Mouse (Mus musculus) heart, adult 11 months (tissue): ENCODE results near the gene Myl3.

Source experiments
- DNase-seq: peaks from one replicate; pipeline ENCODE4 v3.0.0; 2022

Myl3 gene

DNA sequence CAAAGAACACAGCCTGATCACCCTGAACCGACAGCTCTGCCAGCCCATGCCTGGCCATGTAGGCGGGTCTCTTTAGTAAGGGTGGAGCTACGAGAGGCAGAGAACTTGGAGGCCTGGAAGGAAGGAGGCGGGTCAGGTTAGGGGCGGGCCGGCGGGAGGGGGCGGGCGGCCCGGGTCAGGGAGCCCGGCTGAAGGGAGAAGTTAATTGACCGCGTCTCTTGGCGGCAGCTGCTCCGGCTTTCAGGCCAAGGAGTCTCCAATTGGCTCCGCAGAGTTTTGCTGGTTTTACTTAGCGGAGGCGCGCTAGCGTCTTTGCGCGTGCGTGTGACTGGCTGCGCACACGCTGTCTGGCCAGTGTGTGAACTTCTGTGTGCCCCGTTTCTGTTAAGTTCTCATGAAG lies 9.0 kb upstream of the Myl3 start:
- DNase-seq = peak; percentile 99

- DNase-seq = no peak
Measured at GRCm38 (mm10) chr9:110733102-110733501, 8.6 kb upstream of the Myl3 start.

GRCm38 (mm10) chr9:110734154-110734553 lies 7.5 kb upstream of the Myl3 start:
- no peak for DNase-seq

- DNase-seq = no peak
Measured at GRCm38 (mm10) chr9:110736362-110736761, 5.3 kb upstream of the Myl3 start.

DNA sequence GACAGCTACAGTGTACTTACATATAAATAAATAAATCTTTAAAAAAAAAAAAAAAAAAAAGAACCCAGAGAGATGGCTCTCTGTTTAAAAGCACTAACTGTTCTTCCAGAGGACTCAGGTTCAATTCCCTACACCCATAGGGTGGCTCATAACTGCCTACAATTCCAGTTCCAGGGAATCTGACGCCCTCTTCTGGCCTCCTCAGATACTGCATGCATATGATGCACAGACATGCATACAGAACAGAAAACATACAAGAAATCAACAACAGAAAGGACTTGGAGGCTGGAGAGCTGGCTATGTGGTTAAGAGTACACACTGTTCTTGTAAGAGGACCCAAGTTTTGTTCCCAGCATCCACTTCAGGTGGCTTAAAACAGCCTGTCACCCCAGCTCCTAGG lies 3.6 kb upstream of the Myl3 start:
- no peak for DNase-seq

DNA sequence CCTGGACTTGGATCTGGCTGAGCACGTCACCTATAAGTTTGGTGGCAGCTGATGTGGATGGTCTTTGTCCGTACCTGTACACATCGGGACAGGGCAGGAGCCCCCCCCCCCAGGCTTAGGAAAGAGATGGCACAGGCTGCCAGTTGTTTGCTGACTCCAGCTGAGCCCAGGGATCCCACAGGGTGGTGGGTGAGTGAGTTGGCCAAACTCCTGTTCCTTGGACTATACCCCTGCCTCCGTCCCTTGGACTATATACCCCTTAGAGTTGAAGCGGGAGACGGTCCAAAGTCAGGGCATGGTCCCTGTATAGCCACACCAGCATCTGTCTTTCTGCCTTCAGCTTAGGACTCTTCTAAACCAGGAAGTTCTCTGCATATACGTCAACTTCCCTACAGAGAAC lies 1.7 kb upstream of the Myl3 start:
- no peak for DNase-seq

DNA sequence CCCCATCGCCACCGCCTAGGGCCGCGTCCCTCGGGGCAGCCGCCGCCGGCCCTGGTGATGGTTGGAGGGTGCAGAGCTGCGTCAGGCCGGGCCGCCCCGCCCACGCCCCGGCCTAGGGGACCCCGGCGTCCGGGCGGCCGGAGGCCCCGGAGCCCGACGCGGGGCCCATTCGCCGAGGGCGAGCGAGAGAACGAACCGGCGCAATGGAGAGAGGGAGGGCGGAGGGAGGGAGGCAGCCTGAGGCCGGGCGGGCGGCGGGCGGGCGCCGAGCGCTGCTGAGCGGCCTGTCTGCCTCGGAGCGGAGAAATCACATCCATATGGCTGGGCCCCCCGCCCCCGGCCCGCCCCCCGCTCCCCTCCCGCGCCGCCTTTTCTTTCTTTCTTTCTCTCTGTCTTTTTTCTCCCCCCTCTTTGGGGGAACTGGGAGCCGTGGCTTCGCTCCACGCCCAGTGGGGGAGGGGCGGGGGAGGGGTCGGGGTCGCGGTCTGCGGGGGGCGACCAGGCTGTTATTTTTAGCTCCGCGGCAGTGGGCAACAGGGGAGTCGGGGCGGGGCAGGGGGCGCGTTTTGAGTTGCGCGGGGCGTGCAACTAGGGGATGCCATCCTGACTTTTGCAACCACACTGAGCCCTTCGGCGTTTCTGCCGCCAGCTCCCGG lies 762 bp downstream of the Myl3 start:
- peak; percentile 95 for DNase-seq

DNA sequence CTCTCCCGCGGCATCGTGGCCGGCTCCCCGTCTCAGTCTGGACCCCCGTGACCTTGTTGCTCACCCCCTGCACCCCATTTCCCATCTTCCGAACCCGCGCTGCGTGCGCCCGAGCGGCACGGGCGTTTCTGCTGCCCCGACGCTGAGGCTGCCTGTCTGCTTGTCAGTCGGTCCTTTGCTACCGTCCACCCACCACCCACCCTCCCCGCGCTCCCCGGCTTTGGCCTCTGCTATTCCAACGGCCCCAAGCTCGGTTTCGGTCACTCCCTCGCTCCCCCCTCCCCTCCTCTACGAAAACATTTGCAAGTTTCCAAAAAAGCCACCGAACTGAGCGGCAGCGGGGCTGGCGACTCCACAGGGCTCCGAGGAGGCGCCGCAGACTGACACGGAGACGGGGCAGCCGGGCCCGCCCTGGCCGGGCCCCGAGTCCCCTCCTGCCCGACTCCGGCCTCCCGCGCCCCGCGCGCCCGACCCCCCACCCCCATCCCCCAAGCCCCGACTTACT lies 1.3 kb downstream of the Myl3 start:
- no peak for DNase-seq

DNA sequence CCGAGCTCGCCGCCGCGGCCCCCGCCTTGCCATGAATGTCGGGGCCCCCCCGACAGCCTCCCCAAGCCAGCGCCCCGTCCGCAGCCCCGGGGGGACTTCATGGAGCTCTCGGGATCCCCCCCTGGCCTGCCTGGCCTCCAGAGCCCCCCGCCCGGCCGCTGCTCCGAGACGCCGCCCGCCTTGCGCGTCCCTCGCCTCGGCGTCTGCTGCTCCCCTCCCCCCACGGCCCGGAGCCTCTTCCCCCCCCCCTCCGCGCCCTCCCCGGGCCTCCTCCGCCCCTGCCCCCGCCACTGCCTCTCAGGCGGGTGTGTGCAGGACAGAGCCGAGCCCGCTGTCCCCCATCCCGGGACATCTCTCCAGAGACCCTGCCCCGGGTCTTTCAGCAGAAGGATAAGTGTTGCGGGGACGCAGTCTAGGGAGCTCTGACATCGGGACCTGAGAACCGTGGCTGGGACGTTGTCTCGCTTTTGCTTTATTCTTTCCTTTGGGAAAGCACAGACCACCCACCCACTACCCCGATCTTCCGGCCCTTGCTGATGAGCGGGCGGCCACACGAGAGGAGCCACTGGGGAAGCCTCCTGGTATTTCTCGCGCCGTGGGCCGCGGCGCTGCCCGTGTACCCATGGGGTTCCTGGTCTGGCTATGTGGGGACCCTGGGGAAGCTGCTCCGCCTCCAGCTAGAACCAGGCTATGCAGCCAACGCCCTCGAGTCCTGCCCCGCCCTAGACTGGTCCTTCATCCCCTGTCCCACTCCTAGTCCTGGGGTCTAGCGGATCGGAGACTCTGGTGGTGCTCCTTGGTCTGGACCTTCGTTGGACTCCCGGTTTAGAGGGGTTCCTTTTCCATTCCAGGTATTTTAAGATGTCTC lies 2.0 kb downstream of the Myl3 start:
- peak; percentile 95 for DNase-seq

GRCm38 (mm10) chr9:110745752-110746151 lies 4.1 kb downstream of the Myl3 start:
- DNase-seq = no peak

DNA sequence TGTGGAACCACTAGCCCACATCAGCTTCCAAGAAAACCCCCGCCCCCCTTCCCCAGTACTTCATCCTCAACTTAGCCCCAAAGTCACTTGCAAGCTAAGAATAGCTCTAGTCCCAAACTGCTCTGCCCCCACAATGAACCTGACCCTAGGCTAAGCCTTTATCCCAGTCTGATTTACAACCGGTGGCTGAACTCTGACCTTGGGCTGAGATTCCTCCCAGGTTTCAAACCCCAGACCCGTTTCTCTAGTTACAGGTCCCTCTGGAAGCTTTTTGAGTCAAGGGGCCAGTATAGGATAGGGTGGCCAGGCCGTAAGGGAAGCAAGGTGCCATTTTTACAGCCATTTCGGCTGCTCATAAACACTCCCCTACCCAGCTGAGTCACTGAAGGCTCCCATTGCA lies 4.6 kb downstream of the Myl3 start:
- DNase-seq = no peak

DNA sequence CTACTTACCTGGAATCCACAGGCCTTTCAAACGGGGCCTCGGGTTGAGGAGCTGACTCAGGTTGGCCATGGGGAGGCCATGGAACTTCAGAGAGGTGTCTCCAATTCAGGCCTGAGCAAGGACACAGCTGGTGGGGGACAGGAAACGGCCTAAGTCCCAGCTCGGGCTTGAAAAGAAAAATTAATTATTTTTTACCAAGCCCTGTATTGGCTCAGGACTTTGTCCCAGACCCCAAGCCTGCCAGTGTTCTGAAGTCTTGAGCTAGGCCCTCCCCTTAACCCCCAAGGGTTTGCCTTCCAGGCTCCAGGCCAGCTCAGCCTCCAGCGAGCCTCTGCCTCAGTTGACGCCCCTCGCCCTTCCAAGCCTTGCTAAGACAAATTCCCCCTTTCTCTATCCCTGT lies 5.3 kb downstream of the Myl3 start, which contains the start of gene Pth1r:
Gene Pth1r (minus strand): TSS at position 185 of the 400 bp plus-strand sequence.
- no peak for DNase-seq

DNA sequence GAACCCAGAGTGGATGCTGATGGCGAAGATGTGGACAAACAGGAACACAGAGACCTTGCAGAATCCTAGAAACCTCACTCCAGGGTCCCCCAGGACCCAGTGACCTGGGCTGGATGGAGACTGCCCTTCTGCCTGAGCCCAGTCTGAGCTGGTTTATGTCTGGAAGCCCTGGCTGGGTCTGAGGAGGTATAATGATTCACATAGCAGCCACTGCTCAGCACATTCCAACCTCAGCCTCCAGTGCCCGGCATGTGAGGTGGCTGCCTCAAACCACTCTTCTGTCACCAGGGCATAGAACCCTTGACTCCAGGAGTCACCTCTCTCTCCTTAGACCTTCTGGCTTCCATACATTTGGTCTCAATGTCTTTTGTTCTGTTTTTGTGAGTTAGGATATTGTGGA lies 6.8 kb downstream of the Myl3 start:
- DNase-seq = no peak

GRCm38 (mm10) chr9:110750404-110751187 lies 8.9 kb downstream of the Myl3 start:
- DNase-seq = no peak

DNA sequence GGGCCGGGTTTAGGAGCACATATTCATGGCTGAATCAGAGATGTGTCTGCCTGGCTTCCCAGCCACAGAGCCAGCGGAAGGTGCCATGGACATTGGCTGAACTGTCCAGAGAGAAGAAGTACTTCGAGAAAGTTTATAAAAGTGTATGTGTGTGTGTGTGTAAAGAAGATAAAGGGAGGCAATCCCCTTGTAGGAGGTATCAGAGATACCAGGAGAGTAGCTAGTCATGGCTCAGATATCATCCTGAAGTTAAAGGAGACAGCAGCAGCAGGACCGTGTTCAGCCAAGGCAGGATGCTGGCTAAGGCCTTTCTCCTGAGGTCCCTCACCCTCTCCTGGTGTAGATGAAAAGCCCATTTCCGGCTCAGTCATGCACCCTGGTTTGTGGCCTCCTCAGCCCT lies 9.8 kb downstream of the Myl3 start:
- no peak for DNase-seq

GRCm38 (mm10) chr9:110752917-110753435 lies 11.3 kb downstream of the Myl3 start:
- no peak for DNase-seq

DNA sequence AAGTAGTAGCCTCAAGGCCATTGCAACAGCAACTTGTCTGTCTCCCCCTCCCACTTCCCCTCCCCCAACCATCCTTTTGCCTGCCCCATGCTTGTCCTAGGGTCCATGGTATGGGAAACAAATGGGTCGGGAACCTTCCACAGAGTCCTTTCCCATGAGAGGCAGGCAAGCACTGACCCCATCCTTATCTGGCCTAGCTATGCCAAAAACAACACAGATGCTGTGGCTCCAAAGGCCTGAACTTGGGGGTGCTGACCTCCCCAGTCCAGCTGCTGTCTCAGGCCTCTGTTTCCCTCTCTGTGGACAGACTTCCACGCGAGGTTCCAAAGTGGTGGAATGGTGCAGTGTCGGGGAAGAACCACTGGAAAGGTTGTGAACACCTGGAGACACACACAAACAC lies 12.1 kb downstream of the Myl3 start:
- DNase-seq = peak; percentile 97

GRCm38 (mm10) chr9:110757816-110758215 lies 16.2 kb downstream of the Myl3 start:
- DNase-seq = no peak

DNA sequence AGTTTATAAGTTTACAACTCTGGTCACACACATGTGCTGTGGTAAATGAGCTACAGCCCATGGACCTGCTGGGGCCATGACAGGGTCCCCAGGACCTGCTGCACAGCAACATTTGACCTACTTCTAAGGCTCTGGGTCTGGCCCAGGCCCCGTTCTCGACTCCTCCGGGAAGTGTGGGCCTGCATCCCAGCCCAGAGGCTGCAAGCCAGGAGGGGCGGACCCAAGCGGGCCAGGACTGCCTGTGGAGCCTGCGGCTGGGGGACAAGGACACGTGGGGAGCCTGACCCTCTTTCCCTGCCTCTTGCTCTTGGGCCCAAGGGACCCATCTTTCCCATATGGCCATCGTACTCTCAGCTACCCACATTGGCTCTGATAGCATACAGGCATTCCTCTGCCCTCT lies 16.9 kb downstream of the Myl3 start:
- DNase-seq = peak; percentile 99

DNA sequence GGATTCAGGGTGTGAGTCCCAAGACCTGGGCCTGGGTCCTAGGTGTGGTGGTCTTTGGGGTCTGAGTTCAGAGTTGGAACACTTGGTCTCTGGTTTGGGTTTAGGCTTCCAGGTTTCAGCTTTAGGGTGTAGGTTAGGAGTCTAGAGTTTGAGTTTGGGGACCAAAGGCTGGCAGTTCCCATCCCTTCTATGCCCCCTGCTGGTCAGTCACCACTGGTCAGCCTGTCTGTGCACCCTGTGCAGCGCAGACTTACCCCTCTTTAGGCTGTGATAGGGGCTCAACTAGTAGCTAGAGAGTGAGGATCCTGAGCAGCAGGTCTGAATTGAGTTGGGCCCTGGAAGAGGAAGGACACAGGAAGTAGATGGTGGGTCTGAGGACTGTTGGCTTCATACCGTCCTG lies 17.6 kb downstream of the Myl3 start:
- peak; percentile 94 for DNase-seq

GRCm38 (mm10) chr9:110760886-110761285 lies 19.2 kb downstream of the Myl3 start:
- DNase-seq = no peak

GRCm38 (mm10) chr9:110762763-110763162 lies 21.1 kb downstream of the Myl3 start:
- no peak for DNase-seq

DNA sequence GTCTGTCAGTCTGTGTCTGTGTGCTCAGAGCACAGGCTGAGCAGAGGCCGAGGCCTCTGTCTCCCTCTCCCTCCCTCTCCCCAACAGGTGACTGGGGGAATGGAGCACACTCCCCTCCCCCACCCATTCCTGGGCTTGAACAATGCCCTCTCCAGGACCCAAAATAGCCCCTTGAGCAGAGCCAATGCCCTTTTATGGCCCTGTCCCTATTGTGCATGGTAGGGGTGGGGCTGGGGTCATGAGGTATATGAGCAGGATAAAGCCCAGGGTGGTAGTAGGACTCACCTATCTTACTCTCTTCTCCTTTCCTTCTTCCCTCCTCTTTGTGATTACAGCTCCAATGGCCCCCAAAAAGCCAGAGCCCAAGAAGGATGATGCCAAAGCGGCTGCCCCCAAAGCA lies 21.7 kb downstream of the Myl3 start:
- peak; percentile 98 for DNase-seq
